Mouse (Mus musculus) lung, postnatal 10 days (tissue): ENCODE results near the gene Snap25.

ENCODE experiments used
- DNase-seq: peaks from one replicate; pipeline ENCODE4 v3.0.0; 2021

Snap25 gene

GRCm38 (mm10) chr2:136713299-136713758 lies at the start of gene Snap25:
TSS of gene Snap25 (plus strand) at chr2:136713453.
- no peak for DNase-seq

GRCm38 (mm10) chr2:136666951-136667350 lies 46.3 kb upstream of the Snap25 start:
- no peak for DNase-seq

- peak; percentile 18 for DNase-seq
These were observed 44.1 kb upstream of the Snap25 start for GRCm38 (mm10) chr2:136669183-136669582.

- no peak for DNase-seq
These were observed 43.6 kb upstream of the Snap25 start for GRCm38 (mm10) chr2:136669665-136670064.

- no peak for DNase-seq
These were observed 42.5 kb upstream of the Snap25 start for GRCm38 (mm10) chr2:136670539-136671271.

GRCm38 (mm10) chr2:136674077-136674757 lies 39.0 kb upstream of the Snap25 start:
- DNase-seq = no peak

GRCm38 (mm10) chr2:136676196-136676595 lies 37.1 kb upstream of the Snap25 start:
- DNase-seq = no peak

DNA sequence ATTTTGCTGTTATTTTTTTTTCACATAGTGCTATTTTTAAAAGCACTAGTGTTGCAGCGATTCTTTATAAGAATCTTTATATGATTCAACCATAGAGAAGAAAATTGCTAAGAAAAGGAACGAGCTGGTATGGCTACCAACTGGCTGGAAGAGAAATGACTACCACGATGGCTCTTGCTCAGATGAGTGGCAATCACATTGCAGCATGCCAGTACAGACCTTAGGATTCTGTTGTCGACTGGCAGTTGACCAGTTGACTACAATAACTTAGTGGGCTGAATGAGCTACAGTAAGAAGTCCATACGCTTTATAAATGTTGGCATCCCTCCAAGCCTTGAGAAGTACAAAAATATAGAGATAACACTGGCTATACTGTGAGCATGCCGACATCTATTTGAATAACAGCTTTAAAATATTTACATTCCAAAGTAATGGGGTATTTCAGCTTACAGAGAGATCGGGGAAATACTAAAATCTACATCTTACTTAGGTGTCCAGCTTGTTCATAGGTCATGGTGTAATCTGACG lies 36.3 kb upstream of the Snap25 start:
- no peak for DNase-seq

DNA sequence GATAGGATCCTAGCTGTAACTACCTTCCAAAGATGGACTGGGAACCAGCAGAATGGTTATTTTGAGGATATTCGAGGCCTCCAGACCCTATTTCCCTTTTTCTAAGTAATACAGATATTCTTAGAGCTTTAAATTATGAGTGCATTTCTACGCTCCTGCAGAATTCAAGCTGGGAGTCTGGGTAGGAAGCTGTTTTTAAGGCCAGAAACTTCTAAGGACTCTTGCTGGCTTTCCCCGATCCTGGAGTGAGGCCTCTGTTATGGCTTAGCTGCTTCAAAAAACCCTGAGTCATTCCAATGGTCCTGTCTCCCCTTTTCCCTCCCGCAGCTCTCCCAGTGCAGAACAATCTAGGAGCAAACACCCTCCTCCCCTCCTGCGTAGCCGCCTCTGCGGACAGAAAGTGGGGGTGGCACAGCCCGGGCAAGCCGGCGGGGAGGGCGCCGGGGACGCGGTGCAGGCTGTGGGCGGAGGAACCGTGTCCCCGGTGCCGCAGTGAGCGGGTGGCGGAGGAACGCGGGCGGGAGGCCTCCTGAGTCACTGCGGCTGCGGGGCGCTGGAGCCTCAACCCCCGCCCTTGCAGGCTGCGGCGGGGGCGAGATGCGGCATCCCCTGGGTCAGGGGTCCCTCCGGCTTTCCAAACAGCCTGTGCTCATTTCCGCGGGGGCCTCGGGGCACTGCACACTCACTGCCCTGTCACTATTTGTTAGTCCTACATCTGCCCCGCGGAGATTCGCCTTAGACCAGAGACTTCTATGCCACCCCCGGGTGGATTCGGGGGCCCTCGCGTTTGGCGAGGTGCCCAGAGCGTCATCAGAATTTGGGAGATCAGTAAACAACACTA lies 34.7 kb upstream of the Snap25 start:
- DNase-seq = peak; percentile 82

GRCm38 (mm10) chr2:136679280-136680221 lies 33.7 kb upstream of the Snap25 start:
- peak; percentile 91 for DNase-seq

- peak; percentile 19 for DNase-seq
These were observed 30.9 kb upstream of the Snap25 start for GRCm38 (mm10) chr2:136682146-136682860.

DNA sequence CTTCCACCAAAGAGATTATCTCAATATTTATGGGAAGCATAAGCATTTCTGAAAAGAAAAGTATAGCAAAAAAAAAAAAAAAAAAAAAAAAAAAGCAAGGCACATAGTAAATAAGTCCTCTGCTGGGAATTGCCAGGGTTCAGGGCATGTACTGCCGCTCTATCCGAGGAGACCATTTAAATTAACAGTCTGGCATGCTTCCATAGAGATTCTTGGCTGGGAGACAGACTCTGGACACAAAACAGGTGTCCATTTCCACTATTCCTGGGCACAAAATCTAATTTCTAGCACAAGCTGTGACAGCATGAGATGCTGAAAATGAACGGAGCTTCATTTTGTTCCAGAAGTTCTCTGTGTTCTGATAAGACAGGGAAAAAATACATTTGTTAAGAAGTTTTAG lies 27.1 kb upstream of the Snap25 start:
- no peak for DNase-seq

GRCm38 (mm10) chr2:136687316-136687715 lies 25.9 kb upstream of the Snap25 start:
- DNase-seq = no peak

GRCm38 (mm10) chr2:136689476-136689875 lies 23.8 kb upstream of the Snap25 start:
- peak; percentile 16 for DNase-seq

- no peak for DNase-seq
These were observed 21.6 kb upstream of the Snap25 start for GRCm38 (mm10) chr2:136691681-136692080.

- DNase-seq = no peak
These were observed 13.6 kb upstream of the Snap25 start for GRCm38 (mm10) chr2:136699429-136700227.

GRCm38 (mm10) chr2:136703376-136703775 lies 9.9 kb upstream of the Snap25 start:
- DNase-seq = no peak

DNA sequence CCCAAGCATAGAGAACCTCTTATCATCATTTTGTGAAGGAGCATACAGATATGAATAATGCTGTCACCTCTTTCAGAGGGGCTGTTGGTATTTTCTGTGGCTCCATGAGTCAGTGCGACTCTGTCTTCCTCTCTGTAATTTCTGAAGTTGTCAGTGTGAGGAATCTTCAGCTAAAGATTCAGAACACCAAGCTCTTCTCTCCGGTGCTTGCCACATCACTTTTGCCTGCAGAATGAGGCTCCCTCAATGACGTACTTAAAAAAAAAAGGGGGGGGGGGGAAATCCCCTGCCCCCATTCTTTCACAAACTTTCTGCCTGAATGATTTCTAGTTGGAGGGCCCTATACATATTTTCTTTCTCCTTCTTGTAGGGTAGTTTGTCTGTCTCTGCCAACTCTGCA lies 2.1 kb upstream of the Snap25 start:
- DNase-seq = no peak

GRCm38 (mm10) chr2:136711746-136712440 lies 1.4 kb upstream of the Snap25 start:
- no peak for DNase-seq
